Mouse (Mus musculus) CH12.LX (cell line): Measurements from ENCODE around the gene Zfp213. TPM values are rescaled to one million over a fixed set of nuclear protein-coding genes. Genes with fewer than 3 reads are reported as not detected.

Experiments
- DNase-seq: peaks from one replicate; pipeline ENCODE4 v3.0.0-alpha.2; 2013; ENCODE audit errors: extremely low read depth
- H3K27ac ChIP-seq: 2 replicates; pipeline ENCODE4 v1.5.1; 2012; ENCODE audit warnings: low read depth, mild to moderate bottlenecking, control low read depth, moderate library complexity; ENCODE audit not compliant: insufficient read depth
- H3K27me3 ChIP-seq: replicated peaks from 2 replicates; pipeline ENCODE3; 2012; ENCODE audit warnings: inconsistent platforms
- H3K36me3 ChIP-seq, 2 experiments: replicated peaks in 1 of 2; 2 replicates each; pipeline versions ENCODE3 to v1.6.1; 2012; ENCODE audit warnings: inconsistent platforms in 1 of 2, low read length in 1 of 2, mild to moderate bottlenecking in 1 of 2, mixed read lengths in 1 of 2, moderate library complexity in 1 of 2; ENCODE audit not compliant: control insufficient read depth in 1 of 2, insufficient read depth in 1 of 2
- H3K4me1 ChIP-seq, 2 experiments: 2 replicates each; pipeline ENCODE4 v1.6.1; 2012; ENCODE audit warnings: inconsistent platforms in 1 of 2, moderate library complexity in 1 of 2; ENCODE audit not compliant: insufficient read depth in 2 of 2, control insufficient read depth in 1 of 2
- H3K4me2 ChIP-seq: 2 replicates; pipeline ENCODE4 v1.6.1; 2012; ENCODE audit warnings: low read depth, mild to moderate bottlenecking, control low read depth; ENCODE audit not compliant: poor library complexity, insufficient read depth, severe bottlenecking
- H3K4me3 ChIP-seq, 3 experiments: fragments of 150-350 bp in 1 of 3; sonication (generic) in 1 of 3; replicated peaks in 1 of 3; 2 replicates each; pipeline versions ENCODE3 to v1.5.1; 2011 to 2012; ENCODE audit warnings: low read depth in 2 of 3, low read length in 2 of 3, mild to moderate bottlenecking in 2 of 3, moderate library complexity in 2 of 3, control low read depth in 1 of 3, improper control_type of control experiment in 1 of 3, inconsistent platforms in 1 of 3, mixed read lengths in 1 of 3; ENCODE audit not compliant: poor library complexity in 1 of 3
- H3K79me2 ChIP-seq: replicated peaks from 2 replicates; pipeline ENCODE4 v1.6.1; 2012; ENCODE audit warnings: mild to moderate bottlenecking, moderate library complexity; ENCODE audit not compliant: control insufficient read depth, poor library complexity, insufficient read depth, severe bottlenecking; ENCODE audit errors: extremely low read depth
- H3K9ac ChIP-seq: 2 replicates; pipeline ENCODE4 v1.6.1; 2012; ENCODE audit warnings: low read depth, mild to moderate bottlenecking, control low read depth, moderate library complexity; ENCODE audit not compliant: insufficient read depth
- H3K9me3 ChIP-seq: replicated peaks from 2 replicates; pipeline ENCODE3; 2012; ENCODE audit warnings: low read length, inconsistent platforms, mixed read lengths
- CHD1 ChIP-seq: IDR thresholded peaks from 2 replicates; pipeline ENCODE4 v1.6.1; 2012; ENCODE audit warnings: low read depth, low read length, improper control_type of control experiment, inconsistent platforms
- CHD2 ChIP-seq: IDR thresholded peaks from 2 replicates; pipeline ENCODE4 v1.6.1; 2011; ENCODE audit warnings: low read length, improper control_type of control experiment
- CTCF ChIP-seq, 2 experiments: IDR thresholded peaks in 1 of 2; conservative IDR thresholded peaks in 1 of 2; 2 replicates each; pipeline ENCODE4 v1.5.1; 2011 to 2012; ENCODE audit warnings: low read depth in 2 of 2, low read length in 2 of 2, improper control_type of control experiment in 1 of 2, inconsistent platforms in 1 of 2, mild to moderate bottlenecking in 1 of 2, moderate library complexity in 1 of 2
- E2F4 ChIP-seq: IDR thresholded peaks from 2 replicates; pipeline ENCODE4 v1.6.1; 2011; ENCODE audit warnings: low read depth, low read length, improper control_type of control experiment; ENCODE audit not compliant: insufficient replicate concordance
- EP300 ChIP-seq: IDR thresholded peaks from 2 replicates; pipeline ENCODE4 v1.6.1; 2011; ENCODE audit warnings: low read length, improper control_type of control experiment
- HCFC1 ChIP-seq: IDR thresholded peaks from 2 replicates; pipeline ENCODE4 v1.6.1; 2012; ENCODE audit warnings: low read depth, mild to moderate bottlenecking, inconsistent platforms, low read length, improper control_type of control experiment
- IRF4 ChIP-seq: IDR thresholded peaks from 2 replicates; pipeline ENCODE4 v1.6.1; 2014; ENCODE audit warnings: low read depth, mild to moderate bottlenecking, inconsistent platforms, low read length, improper control_type of control experiment
- MAZ ChIP-seq: IDR thresholded peaks from 2 replicates; pipeline ENCODE4 v1.6.1; 2012; ENCODE audit warnings: low read depth, mild to moderate bottlenecking, inconsistent platforms, low read length, improper control_type of control experiment, moderate library complexity
- PAX5 ChIP-seq: IDR thresholded peaks from 2 replicates; pipeline ENCODE4 v1.6.1; 2012; ENCODE audit warnings: low read length, inconsistent platforms, mixed read lengths
- POLR2AphosphoS2 ChIP-seq: IDR thresholded peaks from 2 replicates; pipeline ENCODE4 v1.6.1; 2011; ENCODE audit warnings: low read depth, low read length, improper control_type of control experiment
- RAD21 ChIP-seq: IDR thresholded peaks from 2 replicates; pipeline ENCODE4 v1.6.1; 2011; ENCODE audit warnings: low read depth, mild to moderate bottlenecking, low read length, improper control_type of control experiment, moderate library complexity
- SMC3 ChIP-seq: IDR thresholded peaks from 2 replicates; pipeline ENCODE4 v1.6.1; 2011; ENCODE audit warnings: low read depth, low read length, improper control_type of control experiment
- TCF12 ChIP-seq: IDR thresholded peaks from 2 replicates; pipeline ENCODE4 v1.6.1; 2014; ENCODE audit warnings: low read depth, mild to moderate bottlenecking, inconsistent platforms, low read length, improper control_type of control experiment
- USF2 ChIP-seq: conservative IDR thresholded peaks from 2 replicates; pipeline ENCODE4 v1.6.1; 2011; ENCODE audit warnings: low read depth, low read length, improper control_type of control experiment
- ZC3H11A ChIP-seq: IDR thresholded peaks from 2 replicates; pipeline ENCODE4 v1.6.1; 2012; ENCODE audit warnings: low read depth, mild to moderate bottlenecking, inconsistent platforms, low read length, improper control_type of control experiment
- ZKSCAN1 ChIP-seq: IDR thresholded peaks from 2 replicates; pipeline ENCODE4 v1.6.1; 2012; ENCODE audit warnings: low read depth, inconsistent platforms, low read length, improper control_type of control experiment, borderline replicate concordance
- ZMIZ1 ChIP-seq: IDR thresholded peaks from 2 replicates; pipeline ENCODE4 v1.6.1; 2012; ENCODE audit warnings: low read depth, mild to moderate bottlenecking, inconsistent platforms, low read length, improper control_type of control experiment
- dilution Hi-C: fragments of 300-500 bp; cut with MboI; formaldehyde crosslinking; loops from 2 replicates; pipeline ENCODE4 v1.14.3; 2020; ENCODE audit warnings: low sequenced_read_pairs; ENCODE audit not compliant: extremely low pct_unique_long_range_greater_than_20kb, extremely low pct_ligation_motif_present
- in situ Hi-C: fragments of 300-500 bp; cut with MboI; formaldehyde crosslinking; loops from 3 replicates; pipeline ENCODE4 v1.14.3; 2019; ENCODE audit warnings: low sequenced_read_pairs, low pct_ligation_motif_present, low pct_unique_long_range_greater_than_20kb, mixed read lengths
- polyA plus RNA-seq: library from polyadenylated mRNA; unstranded; fragments of >175 nt; gene quantifications from 2 replicates; pipeline ENCODE4 v1.2.1, GENCODE M21; 2012; ENCODE audit warnings: low read depth; ENCODE audit not compliant: insufficient read length
- total RNA-seq, 2 experiments: library from RNA; depleted of rRNA; stranded (reverse); fragments of 300-350 nt in 1 of 2; fragments of >200 nt in 1 of 2; gene quantifications; 2 replicates each; pipeline ENCODE4 v1.2.3; 2012 to 2014

Zfp213 gene
- total and polyA plus RNA-seq, 3 experiments = 8.0 to 10.9 (median 9.4) TPM

DNA sequence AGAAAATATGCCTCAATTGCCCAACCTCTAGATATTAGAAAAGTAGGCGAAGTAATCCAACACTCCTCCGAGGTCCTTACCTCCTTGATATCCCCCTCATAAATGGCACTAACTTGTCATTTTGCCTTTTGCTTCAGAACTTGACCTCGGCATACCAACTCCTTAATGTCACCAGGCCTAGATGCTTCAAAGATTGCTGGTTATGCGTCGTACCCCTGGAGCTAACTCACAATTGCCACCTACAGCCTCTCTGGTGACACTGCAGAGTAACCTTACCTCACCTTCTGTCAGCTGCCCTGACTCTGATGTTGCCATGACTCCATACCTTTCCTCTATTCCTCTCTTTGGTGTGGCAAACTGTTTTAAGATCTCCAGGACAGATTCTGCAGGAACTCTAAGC is 2.7 kb upstream of the Zfp213 start:
- Histone ChIP-seq H3K4me2 (no peak overlapping the region), H3K27ac (no peak overlapping the region), H3K79me2 (peaks cover 7% of the 10 kb centered on the region), H3K9ac (no peak overlapping the region), H3K4me1 (peaks cover 9 to 16% of the 10 kb centered on the region in 2 experiments), H3K27me3 (peaks cover 1% of the 10 kb centered on the region), H3K36me3 (peaks cover 0 to 3% of the 10 kb centered on the region in 2 experiments), H3K9me3 (no peaks in the 10 kb centered on the region), H3K4me3 (no peak overlapping the region)
- peak; percentile 50 for DNase-seq
- TF ChIP-seq IRF4 (no peak), CTCF (conservative IDR thresholded peaks at IDR 0.05 in 1 of 2, IDR thresholded peaks at IDR 0.05 in 1 of 2; ENCODE audit: low read depth in 2 of 2, low read length in 2 of 2) (peak in 1 of 2 experiments; percentile 63; a peak in 2 of 4 replicates), RAD21 (peak; percentile 61), SMC3 (peak; percentile 41), PAX5 (no peak)
- in situ Hi-C loops = loop anchor here (5.0 kb wide), 1 partner anchor 36 kb away; the partner anchor contains the start of gene Zscan10
- dilution Hi-C loops = no loop called here

DNA sequence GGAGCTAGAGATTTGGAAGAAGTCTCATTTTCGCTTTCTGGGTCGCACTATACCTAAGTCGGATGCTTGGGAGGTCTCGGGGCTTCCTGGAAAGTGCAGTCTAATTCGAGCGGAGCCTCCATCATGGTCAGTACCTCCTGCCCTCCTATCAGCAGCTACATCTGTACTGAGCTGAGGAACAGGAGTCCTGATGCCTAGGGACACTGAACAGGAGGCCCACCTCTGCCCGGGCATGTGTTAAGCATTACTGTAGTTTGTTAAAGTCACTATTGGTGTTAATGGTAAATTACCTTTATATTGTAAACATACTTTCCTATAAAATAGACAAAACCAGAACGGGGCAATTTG is 304 bp upstream of the Zfp213 start:
- Histone ChIP-seq H3K9me3 (no peaks in the 10 kb centered on the region), H3K36me3 (peaks cover 12 to 25% of the 10 kb centered on the region in 2 experiments), H3K79me2 (peaks cover 7% of the 10 kb centered on the region), H3K9ac (peak overlapping the region; percentile 86), H3K4me3 (peak overlapping the region; percentile 66 to 97 (median 69)), H3K4me1 (peaks cover 9 to 16% of the 10 kb centered on the region in 2 experiments), H3K27me3 (no peaks in the 10 kb centered on the region), H3K27ac (peak overlapping the region; percentile 21; the same call in 1 of the 2 replicates), H3K4me2 (peak overlapping the region; percentile 96)
- TF ChIP-seq E2F4 = no peak
- TF ChIP-seq ZMIZ1 = no peak
- no peak for TF ChIP-seq USF2
- no peak for TF ChIP-seq ZKSCAN1
- no peak for TF ChIP-seq CHD2
- no peak for TF ChIP-seq HCFC1
- TF ChIP-seq CHD1 = no peak
- TF ChIP-seq TCF12 = no peak
- TF ChIP-seq EP300 = no peak
- TF ChIP-seq MAZ = no peak
- no peak for TF ChIP-seq POLR2AphosphoS2
- no peak for TF ChIP-seq IRF4
- TF ChIP-seq ZC3H11A = no peak
- DNase-seq = no peak
- in situ Hi-C loops = no loop called here
- dilution Hi-C loops = no loop called here
